Mouse (Mus musculus) adrenal gland (tissue): ENCODE results near the gene Fam3b.

Experiments
- intact Hi-C: fragments of 180-260 bp; cut with DNase I; formaldehyde crosslinking; loops from one replicate; pipeline ENCODE4 v1.15.1; 2025

The Fam3b gene

DNA sequence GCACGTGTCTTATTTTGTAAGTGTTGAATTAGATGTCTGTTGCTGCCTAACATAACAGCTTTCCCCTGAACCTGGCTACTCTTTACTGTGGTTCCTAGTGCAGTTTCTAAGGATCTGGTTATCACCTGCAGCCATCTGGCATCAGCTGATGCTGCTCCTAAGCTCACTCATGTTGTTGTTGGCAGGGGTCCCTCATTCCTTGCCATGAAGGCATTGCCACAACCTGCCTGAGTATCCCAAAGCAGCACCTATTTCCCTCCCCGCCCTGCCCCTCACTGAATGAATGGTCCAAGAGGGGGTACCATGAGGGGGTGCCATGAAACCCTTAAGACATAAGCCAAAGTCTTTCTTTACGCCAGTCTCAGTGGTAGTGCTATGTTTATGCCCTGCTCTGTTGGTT is 86.6 kb downstream of the Fam3b start:
- intact Hi-C loops = no loop called here

DNA sequence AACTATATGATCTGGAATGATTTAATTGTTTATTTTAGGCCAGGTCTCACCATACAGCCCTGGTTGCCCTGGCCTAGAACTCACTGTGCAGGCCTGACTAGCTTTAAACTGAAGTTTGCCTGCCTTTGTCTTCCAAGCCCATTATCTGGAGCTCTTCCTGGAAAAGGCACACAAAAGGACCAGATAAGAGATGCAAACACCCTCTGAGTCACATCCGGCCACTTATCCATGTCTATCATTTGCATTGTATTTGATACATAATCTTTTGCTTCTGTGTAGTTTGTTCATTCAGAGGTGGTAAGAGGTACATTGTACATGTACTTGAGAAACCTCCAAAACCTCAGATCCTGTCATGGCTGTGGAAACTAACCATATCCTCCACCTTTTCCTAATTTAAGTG is 91.0 kb downstream of the Fam3b start:
- intact Hi-C loops = no loop called here

DNA sequence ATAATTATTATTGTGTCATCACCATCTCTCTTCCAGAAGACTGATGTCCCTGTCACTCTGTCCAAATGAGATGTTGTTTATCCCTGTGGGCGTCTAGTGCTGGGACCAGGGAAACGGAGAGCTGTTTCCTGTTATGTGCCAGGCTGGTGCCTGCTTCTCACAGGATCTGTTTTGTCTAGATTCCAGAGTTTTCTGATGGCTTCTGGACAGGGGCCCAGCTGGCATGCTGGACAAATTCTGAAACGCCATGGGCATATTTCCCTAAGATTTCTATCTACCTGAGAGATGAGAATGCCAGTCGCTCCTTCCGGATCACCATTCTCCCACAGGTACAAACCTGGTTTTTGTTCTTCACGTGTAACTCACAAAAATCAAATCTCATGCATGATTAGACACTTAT is 92.9 kb downstream of the Fam3b start:
- intact Hi-C loops = no loop called here
